Comparison of ENCODE assay signal across 7 mouse cellular contexts in the genomic region with DNA sequence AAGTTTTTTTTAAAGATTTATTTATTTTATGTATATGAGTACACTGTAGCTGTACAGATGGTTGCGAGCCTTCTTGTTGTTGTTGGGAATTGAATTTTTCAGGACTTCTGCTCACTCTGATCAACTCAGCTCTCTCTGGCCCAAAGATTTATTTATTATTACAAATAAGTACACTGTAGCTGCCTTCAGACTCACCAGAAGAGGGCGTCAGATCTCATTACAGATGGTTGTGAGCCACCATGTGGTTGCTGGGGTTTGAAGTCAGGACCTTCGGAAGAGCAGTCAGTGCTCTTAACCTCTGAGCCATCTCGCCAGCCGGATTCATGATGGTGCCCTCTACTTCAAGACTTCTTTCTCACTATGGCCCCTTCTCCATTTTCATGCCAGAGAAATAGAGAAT. TPM values are rescaled to one million over a fixed set of nuclear protein-coding genes. Genes with fewer than 3 reads are reported as not detected.
DNase-seq lines count a peak whose midpoint lies in the region; ATAC-seq and TF ChIP-seq lines count a peak whose summit lies in the region.
"Not testable (repeated sequence)": the region's sequence is repeated elsewhere in the genome, so short reads cannot be mapped to it uniquely, and the experiment has no call there.
"Had no signal": no experiment of that assay in that cellular context is flagged by ENCODE, and none has a peak within 500 bp of the region (broad histone marks: within the 10 kb centered on the region; RNA-seq: fewer than 3 reads in every experiment).

No protein-coding gene starts in this region.

- peak; percentile 15 for TF ChIP-seq CTCF in ES-Bruce4 (IDR thresholded peaks at IDR 0.05; ENCODE audit: low read depth, low read length)
- TF ChIP-seq CTCF in gastrocnemius, adult 2 months (IDR thresholded peaks at IDR 0.05) = peak; percentile 44
- TF ChIP-seq CTCF in layer of hippocampus, adult 2 months (conservative IDR thresholded peaks at IDR 0.05) = peak; percentile 65
- 0 out of 2 replicates have a peak, but pooled peaks have one; percentile 22 for TF ChIP-seq CTCF in lung, embryonic 14.5 days (IDR thresholded peaks at IDR 0.05; ENCODE audit: low read depth)

- not testable (repeated sequence) for H3K9ac ChIP-seq in ES-Bruce4 (ENCODE audit: low read depth, poor library complexity, severe bottlenecking); intestine, embryonic 14.5 days (ENCODE audit: low read length); lung, embryonic 14.5 days; stomach, embryonic 14.5 days (replicated peaks; ENCODE audit: low read depth, low read length)

- not testable (repeated sequence) for H3K27ac ChIP-seq in ES-Bruce4 (ENCODE audit: insufficient read depth, low read length); lung, embryonic 14.5 days (ENCODE audit: low read depth)
- H3K27ac ChIP-seq in gastrocnemius, adult 2 months = peak overlapping the region; percentile 82
- peak overlapping the region; percentile 91 for H3K27ac ChIP-seq in intestine, embryonic 14.5 days (ENCODE audit: low read depth)
- peak overlapping the region; percentile 93 for H3K27ac ChIP-seq in layer of hippocampus, adult 2 months
- peak overlapping the region; percentile 92; the same call in 1 of the 2 replicates for H3K27ac ChIP-seq in stomach, embryonic 14.5 days (ENCODE audit: low read length)

- not testable (repeated sequence) for H3K4me3 ChIP-seq in ES-Bruce4 (ENCODE audit: low read depth, low read length); gastrocnemius, adult 2 months; intestine, embryonic 14.5 days (ENCODE audit: low read depth, low read length); layer of hippocampus, adult 2 months; lung, embryonic 14.5 days (ENCODE audit: low read depth, low read length); stomach, embryonic 14.5 days (ENCODE audit: low read depth, low read length)

- ATAC-seq in intestine, embryonic 14.5 days (replicated peaks; ENCODE audit: low FRiP score, low TSS enrichment, low read depth); lung, embryonic 14.5 days (ENCODE audit: insufficient read depth); stomach, embryonic 14.5 days (ENCODE audit: insufficient number of reproducible peaks, insufficient read depth, low FRiP score, low read depth): not testable (repeated sequence)

- not testable (repeated sequence) for H3K4me1 ChIP-seq in ES-Bruce4 (ENCODE audit: control insufficient read depth, insufficient read depth, low read length); lung, embryonic 14.5 days (ENCODE audit: insufficient read depth)
- H3K4me1 ChIP-seq in intestine, embryonic 14.5 days (replicated peaks; ENCODE audit: control insufficient read depth, insufficient read depth, low read length) = peaks cover 18% of the 10 kb centered on the region
- peaks cover 14% of the 10 kb centered on the region; the same call in 1 of the 2 replicates for H3K4me1 ChIP-seq in stomach, embryonic 14.5 days (ENCODE audit: control insufficient read depth, insufficient read depth, low read length)

- TF ChIP-seq EP300 in ES-Bruce4 (IDR thresholded peaks at IDR 0.05; ENCODE audit: insufficient read depth, low read depth, low read length) = not testable (repeated sequence)

- H3K4me2 ChIP-seq in intestine, embryonic 14.5 days (ENCODE audit: low read length); lung, embryonic 14.5 days; stomach, embryonic 14.5 days (replicated peaks; ENCODE audit: low read depth, low read length): not testable (repeated sequence)

- 79% methylated on average over 5 of the region's 5 CpGs for WGBS in intestine, embryonic 14.5 days
- 69% methylated on average over 5 of the region's 5 CpGs for WGBS in lung, embryonic 14.5 days
- 78% methylated on average over 5 of the region's 5 CpGs for WGBS in stomach, embryonic 14.5 days

- not testable (repeated sequence) for H3K9me3 ChIP-seq in ES-Bruce4 (replicated peaks; ENCODE audit: control insufficient read depth, insufficient read depth, low read length, poor library complexity, severe bottlenecking); intestine, embryonic 14.5 days (ENCODE audit: control insufficient read depth, low read length); lung, embryonic 14.5 days (ENCODE audit: low read depth, low read length); stomach, embryonic 14.5 days (ENCODE audit: control insufficient read depth, low read depth, low read length)

- TF ChIP-seq POLR2A in ES-Bruce4 (IDR thresholded peaks at IDR 0.05; ENCODE audit: insufficient read depth, low read length) = not testable (repeated sequence)

- H3K36me3 ChIP-seq in ES-Bruce4 (ENCODE audit: control insufficient read depth, insufficient read depth, low read length, poor library complexity, severe bottlenecking) = not testable (repeated sequence)
- peaks cover 78% of the 10 kb centered on the region for H3K36me3 ChIP-seq in intestine, embryonic 14.5 days (ENCODE audit: control insufficient read depth, insufficient read depth, low read length)
- peaks cover 78% of the 10 kb centered on the region for H3K36me3 ChIP-seq in lung, embryonic 14.5 days (ENCODE audit: insufficient read depth)
- peaks cover 51% of the 10 kb centered on the region for H3K36me3 ChIP-seq in stomach, embryonic 14.5 days (ENCODE audit: control insufficient read depth, insufficient read depth, low read length)

- DNase-seq in gastrocnemius, adult 2 months; intestine, embryonic 14.5 days (ENCODE audit: low spot score); layer of hippocampus, adult 2 months (ENCODE audit: low spot score in 2 of 2); lung, embryonic 14.5 days: not testable (repeated sequence)

- H3K27me3 ChIP-seq in ES-Bruce4 (ENCODE audit: control insufficient read depth, insufficient read depth, low read length, poor library complexity, severe bottlenecking); intestine, embryonic 14.5 days (replicated peaks; ENCODE audit: control insufficient read depth, insufficient read depth, low read length); lung, embryonic 14.5 days (ENCODE audit: insufficient read depth, low read length); stomach, embryonic 14.5 days (ENCODE audit: control insufficient read depth, insufficient read depth, low read length): not testable (repeated sequence)

- intact Hi-C loops in gastrocnemius, adult 2 months (cut with DNase I) = loop anchor here (5.0 kb wide), 1 partner anchor 101 kb away; no protein-coding TSS in a partner anchor

RNA-seq across cellular contexts. Expression of a gene that starts 53.8 kb away (rescaled TPM):
- polyA plus RNA-seq in ES-Bruce4 (2011; ENCODE audit: insufficient read depth, insufficient read length, low read depth, missing spikeins) = 5.3 and 7.0 TPM in 2 replicates
- total RNA-seq in gastrocnemius, adult 2 months (2021) = not detected
- polyA plus RNA-seq in intestine, embryonic 14.5 days (2014; fragmentation: Nextera tagmentation; extraction: Ambion mirVana) = 1.5 and 1.7 TPM in 2 replicates
- 1 to 10 TPM in 1 of 2 experiments, under 1 TPM in 1; 0.69 to 1.2 TPM for total RNA-seq in layer of hippocampus, adult 2 months (2021)
- polyA plus RNA-seq in lung, embryonic 14.5 days (2014; fragmentation: Nextera tagmentation; extraction: Ambion mirVana) = 1.8 and 2.3 TPM in 2 replicates
- 1.7 and 2.5 TPM in 2 replicates for polyA plus RNA-seq in stomach, embryonic 14.5 days (2014; fragmentation: Nextera tagmentation; extraction: Ambion mirVana)
- polyA plus RNA-seq: erythroblast, embryonic 14.5 days had no signal

Comparison
In these comparisons a context has a peak if more than half of its experiments do, and no peak if none do; other contexts are left out.
1. CTCF ChIP-seq: peak in every context shown above with its lines; median percentile 65 in layer of hippocampus, adult 2 months; 44 in gastrocnemius, adult 2 months; 22 in lung, embryonic 14.5 days; 15 in ES-Bruce4.